Mouse (Mus musculus): ENCODE data around the gene Ripply3.

The Ripply3 gene

DNA sequence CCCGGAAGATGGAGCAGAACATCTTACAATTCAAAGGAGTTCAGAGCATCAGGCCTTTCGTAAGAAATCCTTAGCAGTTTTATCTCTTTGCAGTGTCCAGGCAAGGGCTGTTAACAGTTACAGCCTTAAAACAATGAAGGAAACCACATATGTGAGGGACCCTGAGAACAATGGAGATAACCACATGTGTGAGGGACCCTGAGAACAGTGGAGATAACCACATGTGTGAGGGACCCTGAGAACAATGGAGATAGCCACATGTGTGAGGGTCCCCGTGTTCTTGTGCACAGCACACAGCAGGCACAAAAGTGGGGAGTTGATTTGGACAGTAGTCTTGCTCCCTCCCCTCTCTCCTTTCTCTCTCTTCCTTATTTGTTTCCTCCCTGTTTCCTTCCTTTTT lies 29.9 kb downstream of the Ripply3 start:
- no peak for DNase-seq (ENCODE audit: low spot score)

DNA sequence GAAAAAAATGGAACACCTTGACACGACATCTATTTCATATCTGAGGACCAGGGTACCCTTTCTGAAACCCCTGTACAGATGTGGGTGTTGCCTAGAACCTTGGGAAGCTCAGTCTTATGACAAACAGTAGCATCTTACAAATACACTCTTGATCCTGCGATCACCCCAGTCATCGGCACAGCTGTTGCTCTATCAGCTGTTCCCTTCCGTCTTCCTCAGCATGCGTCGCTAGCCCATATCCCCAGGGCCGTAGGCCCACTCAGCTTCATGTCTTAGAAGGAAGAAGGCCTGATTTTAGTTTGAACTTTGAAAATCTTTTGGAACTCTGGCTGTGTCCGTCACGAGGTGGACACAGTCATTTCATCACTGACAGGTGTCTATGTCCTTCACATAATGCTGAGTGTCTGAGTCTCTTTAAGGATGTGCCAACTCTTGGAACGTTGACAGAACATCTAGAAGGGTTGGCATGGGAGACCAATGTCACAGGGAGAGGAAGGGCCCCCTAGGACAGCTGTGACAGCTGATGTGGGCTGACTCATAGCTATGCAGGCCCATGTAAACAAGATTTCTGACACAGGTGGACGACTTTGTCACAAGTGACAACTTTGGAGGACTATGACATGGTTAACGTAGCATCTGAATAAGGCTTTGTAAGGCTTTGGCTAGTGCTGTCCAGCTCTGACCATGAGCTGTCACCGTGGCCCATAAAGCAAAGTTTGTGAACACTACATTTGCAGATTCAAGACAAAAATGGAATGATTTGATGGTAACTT lies 32.5 kb downstream of the Ripply3 start:
- no peak for DNase-seq (ENCODE audit: low spot score)

DNA sequence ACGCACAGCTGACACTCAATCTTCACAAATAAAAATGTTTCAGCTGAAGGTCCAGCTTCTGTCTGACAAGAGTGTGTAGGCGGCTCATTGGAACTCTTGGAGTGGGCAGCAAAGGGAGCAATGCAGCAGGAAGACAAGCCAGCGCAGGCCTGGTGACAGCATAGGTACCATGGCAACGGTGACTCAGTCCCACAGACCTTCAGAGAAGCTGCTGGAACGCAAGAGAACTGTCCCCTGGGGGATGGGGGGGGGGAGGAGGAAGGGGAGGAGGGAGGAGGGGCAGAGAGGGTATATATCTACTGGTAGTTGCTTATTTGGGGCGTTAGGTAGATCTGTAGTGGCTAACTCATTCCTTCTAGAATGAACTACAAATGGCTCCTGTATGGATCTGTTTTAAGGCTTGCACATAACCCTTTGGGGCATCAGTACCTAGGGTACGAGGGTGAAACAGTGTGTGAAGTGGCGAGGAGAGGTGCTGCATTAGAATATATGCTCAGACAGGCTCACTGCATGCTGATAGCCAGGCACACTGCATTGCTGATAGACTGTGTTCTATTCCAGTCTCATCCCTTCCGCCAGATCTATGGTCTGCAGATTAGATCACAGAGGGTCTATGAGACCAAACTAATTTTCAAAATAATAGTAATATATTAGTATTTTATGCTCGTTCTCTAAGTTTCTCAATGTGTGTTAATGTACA lies 34.1 kb downstream of the Ripply3 start:
- peak; percentile 43 for DNase-seq (ENCODE audit: low spot score)

- DNase-seq (ENCODE audit: low spot score): no peak
These were observed 35.6 kb downstream of the Ripply3 start for GRCm38 (mm10) chr16:94363814-94364213.

GRCm38 (mm10) chr16:94365435-94365834 lies 37.2 kb downstream of the Ripply3 start:
- no peak for DNase-seq (ENCODE audit: low spot score)

- peak; percentile 9 for DNase-seq (ENCODE audit: low spot score)
These were observed 41.5 kb downstream of the Ripply3 start for GRCm38 (mm10) chr16:94369596-94370172.

- peak; percentile 98 for DNase-seq (ENCODE audit: low spot score)
These were observed 42.1 kb downstream of the Ripply3 start, which contains the start of gene Ttc3 for GRCm38 (mm10) chr16:94370173-94370914. Gene Ttc3, plus strand, starts transcription at chr16:94370618.

DNA sequence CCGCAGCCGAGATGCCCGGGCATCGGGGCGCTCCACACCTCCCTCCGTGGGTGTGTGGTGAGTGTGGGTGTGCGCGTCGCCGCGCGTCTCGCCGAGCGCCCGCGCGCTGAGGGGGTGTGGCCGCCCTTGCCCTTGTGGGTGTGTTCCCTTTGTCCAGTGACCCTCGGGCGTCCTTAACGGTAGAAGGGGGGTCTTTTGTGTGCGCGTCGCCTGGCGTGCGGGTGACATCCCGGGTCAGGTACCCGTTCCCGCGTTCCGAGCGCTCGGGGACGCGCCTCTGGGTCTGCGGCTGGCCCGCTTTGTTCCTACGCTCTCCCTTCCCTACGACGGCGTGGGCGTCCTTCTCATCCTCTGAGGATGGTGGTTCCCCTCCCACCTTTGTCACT lies 42.7 kb downstream of the Ripply3 start:
- no peak for DNase-seq (ENCODE audit: low spot score)

GRCm38 (mm10) chr16:94371301-94371931 lies 43.2 kb downstream of the Ripply3 start, which contains the start of gene Pigp:
Gene Pigp, minus strand, starts transcription at chr16:94371842.
- DNase-seq (ENCODE audit: low spot score): peak; percentile 82

GRCm38 (mm10) chr16:94379386-94379785 lies 51.2 kb downstream of the Ripply3 start:
- DNase-seq (ENCODE audit: low spot score): no peak

- no peak for DNase-seq (ENCODE audit: low spot score)
These were observed 55.1 kb downstream of the Ripply3 start for GRCm38 (mm10) chr16:94383277-94383676.

Measured in retina, embryonic 14.5 days (tissue).